Mouse (Mus musculus): ENCODE measurements around the gene Secisbp2.
"Not testable (repeated sequence)": the region's sequence is repeated elsewhere in the genome, so short reads cannot be mapped to it uniquely, and the experiment has no call there.

DNA sequence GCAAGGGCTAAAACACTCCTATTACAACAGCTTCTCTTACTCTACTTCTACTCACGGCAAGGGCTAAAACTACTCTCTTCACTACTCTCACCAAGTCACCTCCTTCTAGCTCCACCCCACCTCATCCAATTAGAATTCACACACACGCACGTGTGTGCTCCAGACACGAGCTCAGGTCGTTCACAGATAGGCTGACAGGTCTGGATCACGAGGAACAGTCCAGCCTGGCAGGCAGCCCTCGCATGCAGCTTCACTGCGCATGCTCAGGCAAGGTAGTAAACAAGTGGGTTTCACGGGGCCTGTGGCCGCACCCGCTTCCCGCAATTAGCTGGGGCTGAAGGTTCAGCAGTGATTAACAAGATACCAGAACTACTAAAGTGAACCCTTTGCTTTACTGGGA is 16.7 kb downstream of the Secisbp2 start:
- not testable (repeated sequence) for TF ChIP-seq CTCF (IDR thresholded peaks at IDR 0.05; ENCODE audit: low read depth); EP300 (optimal IDR thresholded peaks at IDR 0.05)
